Mouse (Mus musculus) stomach, postnatal 0 days (tissue): ENCODE data around the gene Cxcr6.

Experiments used
- CTCF ChIP-seq: IDR thresholded peaks from 2 replicates; pipeline ENCODE4 v1.5.1; 2016; ENCODE audit warnings: antibody characterized with exemption, low read depth, mild to moderate bottlenecking, moderate library complexity
- EP300 ChIP-seq: optimal IDR thresholded peaks from 2 replicates; pipeline ENCODE3; 2016; ENCODE audit warnings: antibody characterized with exemption

GRCm38 (mm10) chr9:123851713-123852448, 45.6 kb downstream of the Cxcr6 start, which contains the start of gene Fyco1:
- TF ChIP-seq CTCF (no peak), EP300 (peak; percentile 50)
